Mouse (Mus musculus): Measurements from ENCODE around the gene Sspo. TPM values are rescaled to one million over a fixed set of nuclear protein-coding genes. Genes with fewer than 3 reads are reported as not detected.

The Sspo gene
- polyA plus RNA-seq, 1 experiment from 2014 or later = 0.64 TPM

DNA sequence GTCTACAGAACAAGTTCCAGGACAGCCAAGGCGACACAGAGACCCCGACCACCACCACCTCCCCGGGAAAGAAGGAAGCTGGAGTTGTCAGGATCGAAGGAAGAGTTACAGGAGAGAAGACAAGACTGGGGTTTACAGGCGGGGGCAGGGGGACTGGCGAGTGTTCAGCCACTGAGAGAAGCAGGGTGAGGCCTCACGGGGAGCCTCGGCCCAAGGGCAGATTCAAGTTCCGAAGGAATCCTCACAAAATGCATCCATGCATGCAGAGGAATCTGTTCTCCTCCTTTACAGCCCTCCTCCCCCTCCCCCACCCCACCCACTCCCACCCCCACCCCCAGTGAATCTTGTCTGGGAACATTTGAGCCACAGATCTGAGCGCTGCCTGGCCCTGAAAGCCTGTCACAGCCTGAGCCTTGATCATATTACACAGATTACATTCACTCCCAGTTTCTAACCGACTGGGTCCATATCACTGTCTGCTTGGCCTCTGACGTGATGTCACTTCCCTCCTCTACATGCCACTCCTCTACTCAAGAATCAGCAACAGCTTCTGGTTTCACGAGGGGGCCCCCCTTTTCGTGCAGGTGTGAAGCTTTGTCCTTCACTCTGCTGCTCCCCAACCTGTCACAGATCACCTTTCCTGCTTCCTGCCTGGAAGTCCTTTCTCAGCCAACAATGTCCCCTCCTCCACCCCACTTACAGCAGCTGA, 7.6 kb upstream of the Sspo start:
- Histone ChIP-seq H3K36me3 (peaks cover 41% of the 10 kb centered on the region), H3K4me1 (replicated peaks) (peaks cover 61% of the 10 kb centered on the region), H3K27me3 (ENCODE audit: insufficient read depth, poor library complexity, severe bottlenecking) (peaks cover 65% of the 10 kb centered on the region), H3K4me3 (no peak overlapping the region), H3K9me3 (peaks cover 10% of the 10 kb centered on the region; the same call in 1 of the 2 replicates), H3K27ac (0 out of 2 replicates have a peak overlapping the region, but pooled peaks have one; percentile 35)
- 40% methylated on average over 14 of the region's 14 CpGs for WGBS
- DNase-seq (ENCODE audit: low spot score) = peak; percentile 10

GRCm38 (mm10) chr6:48443592-48444309, 4.3 kb upstream of the Sspo start:
- peaks cover 44% of the 10 kb centered on the region for H3K27me3 ChIP-seq (ENCODE audit: insufficient read depth, poor library complexity, severe bottlenecking)
- 2% methylated on average over 19 of the region's 19 CpGs for WGBS
- DNase-seq (ENCODE audit: low spot score) = peak; percentile 97
- peak overlapping the region; percentile 89 for H3K4me3 ChIP-seq
- peaks cover 23% of the 10 kb centered on the region for H3K36me3 ChIP-seq
- H3K27ac ChIP-seq = peak overlapping the region; percentile 97
- H3K9me3 ChIP-seq = peaks cover 10% of the 10 kb centered on the region; the same call in 1 of the 2 replicates
- H3K4me1 ChIP-seq (replicated peaks) = peaks cover 67% of the 10 kb centered on the region

GRCm38 (mm10) chr6:48444310-48445180, 3.5 kb upstream of the Sspo start:
- WGBS = 1% methylated on average over 32 of the region's 34 CpGs
- H3K27me3 ChIP-seq (ENCODE audit: insufficient read depth, poor library complexity, severe bottlenecking) = peaks cover 36% of the 10 kb centered on the region
- peak overlapping the region; percentile 89 for H3K4me3 ChIP-seq
- peaks cover 10% of the 10 kb centered on the region; the same call in 1 of the 2 replicates for H3K9me3 ChIP-seq
- peaks cover 59% of the 10 kb centered on the region for H3K4me1 ChIP-seq (replicated peaks)
- H3K27ac ChIP-seq = peak overlapping the region; percentile 97
- no peak for DNase-seq (ENCODE audit: low spot score)
- H3K36me3 ChIP-seq = peaks cover 20% of the 10 kb centered on the region

DNA sequence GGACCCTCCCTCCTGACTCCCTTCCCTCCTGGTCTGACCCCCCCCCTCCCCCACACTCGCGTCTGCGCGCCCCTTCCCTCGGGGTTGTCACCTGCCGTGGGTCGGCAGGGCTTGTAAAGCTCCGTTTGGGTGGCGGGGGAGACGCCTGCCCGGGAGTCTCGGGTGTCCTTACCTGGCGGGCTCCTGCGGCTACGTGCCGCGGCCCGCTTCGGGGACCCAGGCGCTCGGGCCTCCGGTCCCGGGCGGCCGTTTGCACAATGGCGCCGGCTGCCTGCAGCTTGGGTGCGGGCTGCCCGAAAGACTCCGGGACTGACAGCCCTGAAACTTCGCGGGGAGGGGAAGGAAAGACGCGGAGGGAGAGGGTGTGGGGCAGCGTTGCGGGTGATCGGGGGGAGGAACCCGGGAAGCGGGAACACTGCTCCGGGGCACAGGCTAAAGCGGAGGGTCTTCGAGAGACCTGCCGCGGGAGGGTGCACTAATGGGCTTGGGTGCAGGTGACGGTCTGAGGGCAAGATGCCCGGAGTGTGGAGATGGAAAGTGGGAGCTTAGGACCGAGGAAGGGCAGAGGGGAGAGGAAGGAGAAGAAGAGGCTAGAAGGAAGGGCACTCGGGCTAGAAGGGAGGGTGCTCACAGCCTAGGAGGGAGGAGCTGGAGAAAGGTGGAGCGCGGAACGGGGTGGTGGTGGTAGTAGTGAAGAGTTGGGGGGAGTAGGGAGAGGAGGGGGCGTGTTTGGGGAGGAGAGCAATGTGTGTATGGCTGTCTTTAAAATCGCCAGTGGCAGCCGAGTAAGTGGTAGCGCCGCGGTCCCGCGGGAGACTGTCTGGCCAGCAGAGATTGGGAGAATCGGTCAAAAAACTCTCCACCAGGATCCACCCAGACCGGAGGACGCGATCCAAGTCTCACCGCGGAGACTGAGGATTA, 2.6 kb upstream of the Sspo start, which contains the start of gene Zfp467:
Gene Zfp467 (minus strand): TSS at position 645 of the 921 bp plus-strand sequence.
- Histone ChIP-seq H3K4me1 (replicated peaks) (peaks cover 50% of the 10 kb centered on the region), H3K9me3 (peaks cover 10% of the 10 kb centered on the region; the same call in 1 of the 2 replicates), H3K36me3 (peaks cover 20% of the 10 kb centered on the region), H3K27ac (peak within 1 kb of the TSS; percentile 97), H3K4me3 (peak within 1 kb of the TSS; percentile 89), H3K27me3 (ENCODE audit: insufficient read depth, poor library complexity, severe bottlenecking) (peaks cover 27% of the 10 kb centered on the region)
- WGBS = under 1% methylated on average over 65 of the region's 65 CpGs
- DNase-seq (ENCODE audit: low spot score) = peak; percentile 53

DNA sequence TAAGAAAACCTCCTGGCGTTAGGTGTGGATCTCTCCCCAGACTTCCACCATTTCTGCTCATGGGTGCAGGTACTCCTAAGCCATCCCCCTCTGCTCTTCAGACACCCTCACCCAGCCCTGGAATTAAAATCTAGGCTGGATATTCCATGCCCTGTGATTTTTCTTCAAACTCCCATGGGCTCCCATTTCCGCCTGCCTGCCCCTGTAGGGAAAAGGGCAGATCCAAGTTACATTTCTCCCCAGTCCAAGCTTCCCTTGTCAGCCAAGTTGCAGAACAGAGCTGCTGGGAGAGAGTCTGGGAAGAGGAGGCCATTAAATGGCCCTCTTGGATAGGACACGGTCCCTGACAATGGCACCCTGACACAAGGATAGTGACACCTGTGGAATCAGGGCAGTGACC, 1.8 kb upstream of the Sspo start:
- Histone ChIP-seq H3K27ac (peak overlapping the region; percentile 97), H3K36me3 (peaks cover 15% of the 10 kb centered on the region), H3K4me1 (replicated peaks) (peaks cover 42% of the 10 kb centered on the region), H3K4me3 (peak overlapping the region; percentile 89), H3K27me3 (ENCODE audit: insufficient read depth, poor library complexity, severe bottlenecking) (peaks cover 19% of the 10 kb centered on the region), H3K9me3 (peaks cover 10% of the 10 kb centered on the region; the same call in 1 of the 2 replicates)
- 33% methylated on average over 3 of the region's 3 CpGs for WGBS
- DNase-seq (ENCODE audit: low spot score) = no peak

- Histone ChIP-seq H3K36me3 (peaks cover 9% of the 10 kb centered on the region), H3K4me1 (replicated peaks) (peaks cover 40% of the 10 kb centered on the region), H3K9me3 (peaks cover 4% of the 10 kb centered on the region; the same call in 1 of the 2 replicates), H3K27ac (no peak overlapping the region), H3K27me3 (ENCODE audit: insufficient read depth, poor library complexity, severe bottlenecking) (peaks cover 13% of the 10 kb centered on the region), H3K4me3 (no peak overlapping the region)
- WGBS = 77% methylated on average over 3 of the region's 3 CpGs
- no peak for DNase-seq (ENCODE audit: low spot score)
These were observed 1.1 kb upstream of the Sspo start for GRCm38 (mm10) chr6:48446896-48447295.

DNA sequence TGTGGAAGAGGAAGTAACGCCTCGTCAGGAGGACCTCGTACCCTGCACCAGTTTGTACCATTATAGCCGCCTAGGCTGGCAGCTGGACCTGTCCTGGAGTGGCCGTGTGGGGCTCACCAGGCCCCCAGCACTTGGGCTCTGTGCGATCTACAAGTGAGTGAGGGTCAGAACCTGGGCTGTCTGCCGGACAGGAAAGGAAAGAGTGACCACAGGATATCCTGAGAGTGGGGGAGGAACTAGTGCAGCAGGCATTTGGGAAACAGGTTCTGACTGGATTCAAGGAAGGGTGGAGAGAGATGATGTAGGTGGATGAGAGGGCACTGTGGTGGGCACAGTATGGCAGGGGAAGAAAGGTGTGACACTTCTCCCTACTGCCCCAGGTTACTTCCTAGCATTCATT, 498 bp downstream of the Sspo start:
- H3K4me1 ChIP-seq (replicated peaks) = peaks cover 34% of the 10 kb centered on the region
- peaks cover 12% of the 10 kb centered on the region for H3K27me3 ChIP-seq (ENCODE audit: insufficient read depth, poor library complexity, severe bottlenecking)
- no peak overlapping the region for H3K4me3 ChIP-seq
- 82% methylated on average over 7 of the region's 7 CpGs for WGBS
- no peaks in the 10 kb centered on the region for H3K9me3 ChIP-seq
- no peak for DNase-seq (ENCODE audit: low spot score)
- H3K36me3 ChIP-seq = no peaks in the 10 kb centered on the region
- no peak overlapping the region for H3K27ac ChIP-seq

DNA sequence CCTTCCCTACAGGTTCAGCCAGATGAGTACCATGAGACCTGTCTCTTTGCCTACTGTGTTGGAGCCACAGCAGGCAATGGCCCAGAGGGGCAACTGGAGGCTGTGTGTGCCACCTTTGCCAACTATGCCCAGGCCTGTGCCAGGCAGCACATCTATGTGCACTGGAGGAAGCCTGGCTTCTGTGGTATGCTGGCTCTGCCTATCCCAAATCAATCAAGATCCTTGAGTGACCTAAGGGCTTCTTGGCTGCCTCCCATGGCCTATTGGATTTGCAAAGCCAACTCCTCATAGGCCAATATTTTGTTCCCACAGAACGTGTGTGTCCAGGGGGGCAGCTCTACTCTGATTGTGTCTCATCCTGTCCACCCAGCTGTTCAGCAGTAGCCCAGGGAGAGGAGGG, 4.1 kb downstream of the Sspo start:
- peaks cover under 1% of the 10 kb centered on the region for H3K27me3 ChIP-seq (ENCODE audit: insufficient read depth, poor library complexity, severe bottlenecking)
- WGBS = 77% methylated on average over 1 of the region's 1 CpGs
- no peak overlapping the region for H3K27ac ChIP-seq
- H3K4me3 ChIP-seq = no peak overlapping the region
- no peaks in the 10 kb centered on the region for H3K9me3 ChIP-seq
- H3K36me3 ChIP-seq = no peaks in the 10 kb centered on the region
- H3K4me1 ChIP-seq (replicated peaks) = 0 out of 2 replicates have a peak, but pooled peaks cover 9% of the 10 kb centered on the region
- no peak for DNase-seq (ENCODE audit: low spot score)

DNA sequence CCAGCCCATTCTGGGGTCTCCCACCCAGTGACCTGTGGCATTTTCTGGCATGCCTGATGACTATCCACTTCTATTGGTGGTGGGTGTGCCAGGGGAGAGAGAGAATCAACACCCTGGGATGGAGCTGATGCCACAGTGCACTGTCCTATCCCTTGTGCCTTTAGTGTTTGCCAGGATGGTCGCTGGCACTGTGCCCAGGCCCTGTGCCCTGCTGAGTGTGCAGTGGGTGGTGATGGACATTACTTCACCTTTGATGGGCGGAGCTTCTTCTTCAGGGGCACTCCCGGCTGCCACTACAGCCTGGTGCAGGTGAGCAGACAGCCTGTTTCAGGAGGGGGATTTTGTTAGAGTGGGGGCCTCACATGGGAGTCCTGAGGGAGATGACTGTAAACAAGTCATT, 4.7 kb downstream of the Sspo start:
- no peaks in the 10 kb centered on the region for H3K9me3 ChIP-seq
- H3K27ac ChIP-seq = no peak overlapping the region
- 79% methylated on average over 3 of the region's 3 CpGs for WGBS
- H3K4me3 ChIP-seq = no peak overlapping the region
- H3K27me3 ChIP-seq (ENCODE audit: insufficient read depth, poor library complexity, severe bottlenecking) = no peaks in the 10 kb centered on the region; the same call in 1 of the 2 replicates
- no peaks in the 10 kb centered on the region for H3K36me3 ChIP-seq
- DNase-seq (ENCODE audit: low spot score) = no peak
- 0 out of 2 replicates have a peak, but pooled peaks cover 8% of the 10 kb centered on the region for H3K4me1 ChIP-seq (replicated peaks)

DNA sequence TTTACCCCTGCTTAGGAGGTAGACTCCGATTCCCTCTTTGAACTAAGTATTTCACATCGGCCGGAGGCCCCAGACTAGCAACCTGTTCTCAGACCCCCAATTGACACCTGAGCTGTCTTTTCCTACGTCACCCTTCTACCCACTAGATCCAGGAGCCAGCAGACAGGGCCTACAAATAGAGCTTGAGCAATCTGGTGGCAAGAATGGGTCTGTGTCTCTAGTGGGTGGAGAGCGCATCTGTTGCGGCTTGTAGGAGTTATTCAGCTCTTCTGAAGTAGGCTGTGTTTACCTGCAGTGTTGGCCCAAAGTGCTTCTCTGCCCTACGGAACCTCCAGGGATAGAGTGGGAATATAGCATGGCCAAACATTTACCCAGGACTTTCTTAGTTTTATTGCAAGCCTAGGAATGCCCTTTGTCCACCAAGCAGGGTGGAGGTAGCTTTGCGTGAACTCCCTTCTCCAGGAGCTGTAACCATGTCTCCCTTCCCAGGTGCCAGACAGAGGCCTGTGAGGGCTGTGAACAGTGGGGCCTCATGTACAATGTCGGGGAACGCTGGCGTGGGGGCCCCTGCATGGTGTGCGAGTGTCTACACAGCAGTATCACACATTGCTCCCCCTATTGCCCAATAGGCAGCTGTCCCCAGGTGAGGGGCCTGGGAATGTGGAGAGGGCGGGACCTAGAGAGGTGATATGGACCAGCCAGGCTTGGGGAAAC, 17.1 kb downstream of the Sspo start:
- no peaks in the 10 kb centered on the region for H3K27me3 ChIP-seq (ENCODE audit: insufficient read depth, poor library complexity, severe bottlenecking)
- no peak for DNase-seq (ENCODE audit: low spot score)
- H3K4me1 ChIP-seq (replicated peaks) = peaks cover 30% of the 10 kb centered on the region
- no peak overlapping the region for H3K4me3 ChIP-seq
- H3K27ac ChIP-seq = no peak overlapping the region
- H3K9me3 ChIP-seq = no peaks in the 10 kb centered on the region
- WGBS = 92% methylated on average over 13 of the region's 13 CpGs
- H3K36me3 ChIP-seq = no peaks in the 10 kb centered on the region

GRCm38 (mm10) chr6:48466715-48467114, 18.7 kb downstream of the Sspo start:
- peaks cover 30% of the 10 kb centered on the region for H3K4me1 ChIP-seq (replicated peaks)
- H3K27me3 ChIP-seq (ENCODE audit: insufficient read depth, poor library complexity, severe bottlenecking) = no peaks in the 10 kb centered on the region
- no peak overlapping the region for H3K4me3 ChIP-seq
- H3K9me3 ChIP-seq = no peaks in the 10 kb centered on the region
- H3K27ac ChIP-seq = peak overlapping the region; percentile 66; the same call in 1 of the 2 replicates
- WGBS = 22% methylated on average over 6 of the region's 6 CpGs
- H3K36me3 ChIP-seq = no peaks in the 10 kb centered on the region
- peak; percentile 16 for DNase-seq (ENCODE audit: low spot score)
